Mouse (Mus musculus) cortical plate, adult 2 months (tissue): ENCODE measurements at regions not wholly inside any gene's neighbourhood (a gene's known extent, or its start where the extent isn't known, plus 50 kb on each side); places are given as distances from the start of the nearest gene placed in this dataset.

Source experiments
- H3K27ac ChIP-seq: fragments of 200-500 bp; 2 replicates; pipeline ENCODE4 v1.5.1; 2012; ENCODE audit warnings: low read length, control low read depth, inconsistent platforms; ENCODE audit not compliant: insufficient read depth
- H3K4me1 ChIP-seq: fragments of 200-500 bp; 2 replicates; pipeline ENCODE4 v1.6.1; 2011; ENCODE audit warnings: low read length; ENCODE audit not compliant: control insufficient read depth, insufficient read depth
- H3K4me3 ChIP-seq: fragments of 200-500 bp; 2 replicates; pipeline ENCODE4 v1.5.1; 2011; ENCODE audit warnings: mild to moderate bottlenecking, low read length, control low read depth; ENCODE audit not compliant: insufficient read depth
- CTCF ChIP-seq: fragments of 200-500 bp; IDR thresholded peaks from 2 replicates; pipeline ENCODE4 v1.5.1; 2011; ENCODE audit warnings: mild to moderate bottlenecking, control low read depth, low read length; ENCODE audit not compliant: insufficient read depth; ENCODE audit errors: extremely low read depth
- POLR2A ChIP-seq: fragments of 200-500 bp; IDR thresholded peaks from 2 replicates; pipeline ENCODE4 v1.6.1; 2011; ENCODE audit warnings: mild to moderate bottlenecking, low read length, control low read depth; ENCODE audit not compliant: insufficient read depth; ENCODE audit errors: extremely low read depth

- no peaks in the 10 kb centered on the region for H3K4me1 ChIP-seq
- TF ChIP-seq CTCF = no peak
- TF ChIP-seq POLR2A = no peak
- H3K4me3 ChIP-seq = no peak overlapping the region
- no peak overlapping the region for H3K27ac ChIP-seq
These were observed 68.4 kb upstream of the Bcl6 start for GRCm38 (mm10) chr16:24056885-24057531.

GRCm38 (mm10) chr16:24056123-24056884 lies 67.7 kb upstream of the Bcl6 start:
- Histone ChIP-seq H3K4me3 (no peak overlapping the region), H3K4me1 (no peaks in the 10 kb centered on the region), H3K27ac (no peak overlapping the region)
- TF ChIP-seq POLR2A (no peak), CTCF (no peak)

- H3K27ac ChIP-seq = no peak overlapping the region
- no peak overlapping the region for H3K4me3 ChIP-seq
- TF ChIP-seq CTCF (no peak), POLR2A (no peak)
- H3K4me1 ChIP-seq = no peaks in the 10 kb centered on the region
These were observed 65.6 kb upstream of the Bcl6 start for GRCm38 (mm10) chr16:24054293-24054692.

- Histone ChIP-seq H3K27ac (no peak overlapping the region), H3K4me3 (no peak overlapping the region), H3K4me1 (no peaks in the 10 kb centered on the region)
- TF ChIP-seq CTCF = no peak
- TF ChIP-seq POLR2A = no peak
These were observed 64.8 kb upstream of the Bcl6 start for GRCm38 (mm10) chr16:24053403-24053802.

GRCm38 (mm10) chr16:24050856-24051640 lies 62.4 kb upstream of the Bcl6 start:
- TF ChIP-seq CTCF = no peak
- H3K4me1 ChIP-seq = no peaks in the 10 kb centered on the region
- H3K4me3 ChIP-seq = no peak overlapping the region
- H3K27ac ChIP-seq = no peak overlapping the region

GRCm38 (mm10) chr16:24043779-24044178 lies 55.1 kb upstream of the Bcl6 start:
- Histone ChIP-seq H3K4me3 (no peak overlapping the region), H3K4me1 (no peaks in the 10 kb centered on the region), H3K27ac (no peak overlapping the region)
- TF ChIP-seq CTCF = no peak
- no peak for TF ChIP-seq POLR2A

- TF ChIP-seq CTCF = no peak
- no peak for TF ChIP-seq POLR2A
- Histone ChIP-seq H3K4me3 (no peak overlapping the region), H3K27ac (no peak overlapping the region), H3K4me1 (no peaks in the 10 kb centered on the region)
These were observed 54.3 kb upstream of the Bcl6 start for GRCm38 (mm10) chr16:24042977-24043376.

GRCm38 (mm10) chr16:24042216-24042615 lies 53.6 kb upstream of the Bcl6 start:
- no peak overlapping the region for H3K27ac ChIP-seq
- H3K4me3 ChIP-seq = no peak overlapping the region
- TF ChIP-seq CTCF (no peak), POLR2A (no peak)
- H3K4me1 ChIP-seq = no peaks in the 10 kb centered on the region

GRCm38 (mm10) chr16:24041403-24041802 lies 52.8 kb upstream of the Bcl6 start:
- no peak overlapping the region for H3K4me3 ChIP-seq
- no peak overlapping the region for H3K27ac ChIP-seq
- H3K4me1 ChIP-seq = no peaks in the 10 kb centered on the region
- no peak for TF ChIP-seq POLR2A

GRCm38 (mm10) chr16:24039765-24040164 lies 51.1 kb upstream of the Bcl6 start:
- no peaks in the 10 kb centered on the region for H3K4me1 ChIP-seq
- TF ChIP-seq CTCF = no peak
- no peak for TF ChIP-seq POLR2A
- no peak overlapping the region for H3K27ac ChIP-seq
- no peak overlapping the region for H3K4me3 ChIP-seq
